Mouse (Mus musculus): Measurements from ENCODE around the gene AW011738.

DNA sequence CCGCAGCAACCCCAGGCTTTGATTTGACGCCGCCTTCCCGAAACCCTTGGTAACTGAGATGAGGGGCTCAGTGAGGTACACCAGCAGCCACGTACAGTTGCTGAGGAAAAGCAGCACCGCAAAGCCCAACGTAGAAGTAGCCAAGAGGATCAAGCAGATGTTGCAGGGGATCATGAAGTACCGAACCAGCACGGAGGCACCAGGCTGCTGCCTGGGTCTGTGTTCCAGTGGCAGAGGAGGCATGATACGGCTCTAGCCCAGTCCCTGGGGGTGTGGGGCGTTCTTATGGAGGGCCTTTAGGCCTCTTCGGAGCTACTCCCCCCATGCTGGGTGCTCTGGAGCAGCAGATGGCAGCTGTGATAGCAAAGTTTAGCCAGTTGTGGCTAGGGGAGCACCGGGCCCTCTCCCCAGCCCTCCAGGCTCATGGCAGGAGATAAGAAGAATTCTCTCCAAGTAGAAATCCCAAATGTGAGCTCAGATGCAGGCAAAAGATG is 17.6 kb upstream of the AW011738 start:
- no peak for TF ChIP-seq CTCF (IDR thresholded peaks at IDR 0.05; ENCODE audit: borderline replicate concordance, insufficient read depth, low read depth, low read length)
- TF ChIP-seq POLR2A (IDR thresholded peaks at IDR 0.05; ENCODE audit: borderline replicate concordance, insufficient read depth, low read length): no peak

Data from cerebellum, adult 2 months (tissue).